Mouse (Mus musculus) B cell, adult 62 days (primary cell): ENCODE results near the gene Cacna2d3. TPM values are rescaled to one million over a fixed set of nuclear protein-coding genes. Genes with fewer than 3 reads are reported as not detected.

Source experiments
- total RNA-seq: library from RNA; stranded (reverse); gene quantifications from 4 replicates; pipeline ENCODE4 v1.2.4, GENCODE M21; 2023

The Cacna2d3 gene
- not detected in 4 replicates for total RNA-seq

DNA sequence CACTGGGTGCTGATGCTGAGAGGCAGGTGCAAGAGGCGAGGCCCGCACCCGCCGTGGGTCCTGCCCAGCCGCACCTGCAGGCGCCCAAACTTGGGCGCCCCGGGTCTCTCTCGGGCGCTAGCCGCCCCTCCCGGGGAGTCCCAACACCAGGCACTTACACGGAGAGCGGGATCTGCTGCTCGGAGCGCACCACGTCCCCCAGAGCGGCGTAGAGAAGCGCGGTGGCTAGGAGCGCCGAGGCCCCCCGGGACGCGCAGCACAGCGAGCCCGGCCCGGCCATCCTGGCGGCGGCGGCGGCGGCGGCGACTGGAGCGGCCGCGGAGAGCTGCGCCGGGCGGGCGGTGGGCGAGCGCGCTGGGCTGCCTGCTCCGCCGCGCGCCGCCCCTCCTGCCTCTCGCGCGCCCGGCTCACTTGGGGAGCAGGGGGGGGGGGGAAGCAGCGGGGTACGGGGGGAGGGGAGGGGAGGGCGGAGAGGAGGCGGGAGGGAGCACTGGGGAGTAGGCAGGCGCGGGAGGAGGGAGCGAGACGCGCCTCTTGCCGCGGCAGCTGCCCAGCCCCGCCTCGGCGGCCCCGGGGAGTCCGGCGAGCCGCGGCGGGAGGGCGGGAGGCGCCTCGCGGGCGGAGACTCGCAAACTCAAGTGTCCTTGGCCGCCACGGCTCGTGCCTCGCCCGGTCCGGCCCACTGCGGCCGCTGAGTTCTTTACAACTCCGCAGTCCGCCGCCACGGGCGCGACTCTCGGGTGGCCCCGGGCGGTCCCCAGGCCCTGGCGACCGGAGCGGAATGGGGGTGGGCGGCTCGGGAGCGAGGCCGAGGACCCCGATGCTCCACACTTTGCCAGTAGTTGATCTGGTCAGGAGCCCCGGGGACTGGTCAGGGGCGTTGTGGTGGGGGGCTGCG lies at the start of gene Cacna2d3:
TSS of gene Cacna2d3 (minus strand) at position 377 of the 898 bp plus-strand sequence.

DNA sequence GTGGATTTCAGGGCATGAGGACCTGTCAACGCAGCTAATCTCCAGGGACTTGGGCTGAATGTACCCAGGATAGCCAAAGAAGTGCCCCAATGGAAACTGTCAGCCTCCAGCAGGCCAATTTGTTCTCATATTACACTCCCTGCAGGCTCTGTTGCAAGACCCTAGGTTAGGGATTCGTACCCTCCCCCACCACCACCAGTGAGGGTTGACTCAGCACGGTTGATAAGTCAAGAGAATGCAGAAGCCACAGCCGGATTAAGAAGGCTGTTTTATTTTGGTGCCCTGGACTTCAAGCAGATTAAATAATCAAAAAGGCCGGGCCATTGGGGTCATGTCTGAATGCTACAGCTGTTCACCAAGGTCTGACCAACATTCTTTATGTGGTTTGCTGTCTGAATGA lies 703.8 kb downstream of the Cacna2d3 start, which contains the start of gene Lrtm1:
TSS of gene Lrtm1 (plus strand) at position 326 of the 400 bp plus-strand sequence.

Other genes with a start within 250 kb of the Cacna2d3 start
- 162 to 183 TPM (median 174 TPM) in 4 replicates for gene Selenok, start 246.4 kb upstream of the Cacna2d3 start, total RNA-seq